Mouse (Mus musculus) MEL (cell line): ENCODE results near the gene Rcbtb2.

Experiments
- CHD1 ChIP-seq: IDR thresholded peaks from 2 replicates; pipeline ENCODE4 v1.6.1; 2012; ENCODE audit warnings: low read depth, mild to moderate bottlenecking, inconsistent platforms, low read length, improper control_type of control experiment
- CTCF ChIP-seq, 3 experiments: IDR thresholded peaks in 2 of 3; conservative IDR thresholded peaks in 1 of 3; 2 replicates each; pipeline ENCODE4 v1.5.1; 2011 to 2012; ENCODE audit warnings: low read length in 3 of 3, low read depth in 2 of 3, mild to moderate bottlenecking in 2 of 3, improper control_type of control experiment in 1 of 3, inconsistent platforms in 1 of 3, mixed read lengths in 1 of 3, moderate library complexity in 1 of 3; ENCODE audit not compliant: control insufficient read depth in 1 of 3, insufficient read depth in 1 of 3, poor library complexity in 1 of 3, severe bottlenecking in 1 of 3
- ELF1 ChIP-seq: IDR thresholded peaks from 2 replicates; pipeline ENCODE4 v1.6.1; 2014; ENCODE audit warnings: low read depth, mild to moderate bottlenecking, inconsistent platforms, low read length, improper control_type of control experiment, moderate library complexity
- EP300 ChIP-seq, 2 experiments: IDR thresholded peaks; 2 replicates each; pipeline ENCODE4 v1.6.1; 2011; ENCODE audit warnings: improper control_type of control experiment in 2 of 2, low read length in 2 of 2, low read depth in 1 of 2, mild to moderate bottlenecking in 1 of 2
- POLR2A ChIP-seq, 2 experiments: IDR thresholded peaks; 2 replicates each; pipeline ENCODE4 v1.6.1; 2011 to 2012; ENCODE audit warnings: low read length in 2 of 2, mild to moderate bottlenecking in 2 of 2, control low read depth in 1 of 2, improper control_type of control experiment in 1 of 2, low read depth in 1 of 2, moderate library complexity in 1 of 2; ENCODE audit not compliant: control insufficient read depth in 1 of 2, insufficient read depth in 1 of 2, poor library complexity in 1 of 2
- TCF12 ChIP-seq: IDR thresholded peaks from 2 replicates; pipeline ENCODE4 v1.6.1; 2014; ENCODE audit warnings: low read depth, mild to moderate bottlenecking, inconsistent platforms, low read length, improper control_type of control experiment, moderate library complexity
- USF2 ChIP-seq, 2 experiments: IDR thresholded peaks; 2 replicates each; pipeline ENCODE4 v1.6.1; 2011 to 2012; ENCODE audit warnings: improper control_type of control experiment in 2 of 2, low read length in 2 of 2, borderline replicate concordance in 1 of 2, inconsistent platforms in 1 of 2, low read depth in 1 of 2, mild to moderate bottlenecking in 1 of 2; ENCODE audit not compliant: insufficient read depth in 1 of 2

DNA sequence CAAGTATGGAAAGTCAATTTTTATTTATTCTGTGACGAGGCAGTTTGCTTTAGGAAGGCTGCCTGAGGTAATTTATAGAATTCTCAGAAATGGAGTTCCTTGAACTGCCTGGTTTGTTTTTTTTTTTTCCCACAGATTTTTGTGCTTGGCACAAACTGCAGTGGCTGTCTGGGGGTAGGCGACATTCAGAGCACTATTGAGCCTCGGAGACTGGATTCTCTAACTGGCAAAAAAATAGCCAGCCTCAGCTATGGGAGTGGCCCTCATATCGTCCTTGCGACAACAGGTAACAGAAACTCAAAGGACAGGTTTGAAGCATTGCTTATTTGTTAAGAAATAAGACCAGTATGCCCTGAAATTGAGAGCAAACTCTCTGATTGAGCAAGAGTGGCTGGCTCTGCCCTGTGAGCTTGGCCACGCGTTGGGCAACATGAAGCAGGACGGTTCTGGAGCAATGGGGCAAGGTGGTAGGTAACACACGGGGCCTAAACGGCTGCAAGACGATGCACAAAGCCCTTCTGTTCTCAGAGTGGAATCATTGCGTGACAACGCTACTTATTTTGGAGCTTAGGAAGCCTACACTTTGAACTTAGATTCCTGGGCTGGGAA lies 39.5 kb downstream of the Rcbtb2 start:
- TF ChIP-seq ELF1 (no peak), CHD1 (no peak), POLR2A (IDR thresholded peaks at IDR 0.05; ENCODE audit: control insufficient read depth in 1 of 2, insufficient read depth in 1 of 2, low read depth in 1 of 2, low read length in 2 of 2, poor library complexity in 1 of 2) (no peak), TCF12 (no peak), USF2 (IDR thresholded peaks at IDR 0.05; ENCODE audit: borderline replicate concordance in 1 of 2, insufficient read depth in 1 of 2, low read depth in 1 of 2, low read length in 2 of 2) (no peak), CTCF (IDR thresholded peaks at IDR 0.05 in 2 of 3, conservative IDR thresholded peaks at IDR 0.05 in 1 of 3; ENCODE audit: control insufficient read depth in 1 of 3, insufficient read depth in 1 of 3, low read depth in 2 of 3, low read length in 3 of 3, poor library complexity in 1 of 3, severe bottlenecking in 1 of 3) (no peak), EP300 (IDR thresholded peaks at IDR 0.05; ENCODE audit: low read depth in 1 of 2, low read length in 2 of 2) (no peak)
